Mouse (Mus musculus) lung, postnatal 0 days (tissue): ENCODE results near the gene Snapc2.

ENCODE experiments used
- CTCF ChIP-seq: IDR thresholded peaks from 2 replicates; pipeline ENCODE4 v1.5.1; 2016; ENCODE audit warnings: antibody characterized with exemption, mild to moderate bottlenecking
- EP300 ChIP-seq: IDR thresholded peaks from 2 replicates; pipeline ENCODE4 v1.6.1; 2016; ENCODE audit warnings: antibody characterized with exemption, mild to moderate bottlenecking, control low read depth

DNA sequence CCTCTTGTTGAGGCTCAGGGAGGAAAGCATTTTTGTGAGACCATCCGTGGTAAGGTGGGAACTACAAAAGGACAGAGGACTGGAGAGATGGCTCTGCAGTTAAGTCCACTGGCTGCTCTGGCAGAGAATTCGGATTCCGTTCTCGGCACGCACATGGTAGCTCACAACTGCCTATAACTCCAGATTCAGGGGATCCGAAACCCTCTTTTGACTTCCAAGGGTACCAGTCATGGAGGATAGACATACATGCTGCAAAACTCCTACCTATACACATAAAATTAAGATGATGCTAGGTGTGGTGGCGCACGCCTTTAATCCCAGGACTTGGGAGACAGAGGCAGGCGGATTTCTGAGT lies 23.2 kb downstream of the Snapc2 start:
- TF ChIP-seq CTCF (no peak), EP300 (no peak)
